Mouse (Mus musculus) thymus, postnatal 25 days (tissue): ENCODE data around the gene Gle1.

ENCODE experiments used
- DNase-seq: peaks from one replicate; pipeline ENCODE4 v3.0.0; 2022

Gene Gle1

GRCm38 (mm10) chr2:29965250-29965843 lies 30.1 kb downstream of the Gle1 start, which contains the start of gene Sptan1:
Sptan1 (plus strand) TSS chr2:29965560.
- peak; percentile 97 for DNase-seq

- peak; percentile 70 for DNase-seq
Measured at GRCm38 (mm10) chr2:29965906-29966305, 30.7 kb downstream of the Gle1 start.

GRCm38 (mm10) chr2:29966826-29967225 lies 31.6 kb downstream of the Gle1 start:
- no peak for DNase-seq

GRCm38 (mm10) chr2:29967768-29968167 lies 32.5 kb downstream of the Gle1 start:
- no peak for DNase-seq

- DNase-seq: no peak
Measured at GRCm38 (mm10) chr2:29968638-29969037, 33.4 kb downstream of the Gle1 start.

- no peak for DNase-seq
Measured at GRCm38 (mm10) chr2:29971838-29972635, 36.8 kb downstream of the Gle1 start.

GRCm38 (mm10) chr2:29973525-29973924 lies 38.3 kb downstream of the Gle1 start:
- no peak for DNase-seq

- peak; percentile 27 for DNase-seq
Measured at GRCm38 (mm10) chr2:29977307-29977706, 42.1 kb downstream of the Gle1 start.

- DNase-seq: no peak
Measured at GRCm38 (mm10) chr2:29980661-29981060, 45.4 kb downstream of the Gle1 start.

GRCm38 (mm10) chr2:29991962-29992361 lies 56.7 kb downstream of the Gle1 start:
- DNase-seq: no peak

- no peak for DNase-seq
Measured at GRCm38 (mm10) chr2:30009101-30009500, 73.9 kb downstream of the Gle1 start.
